Mouse (Mus musculus): ENCODE results near the gene Cacng3. TPM values are rescaled to one million over a fixed set of nuclear protein-coding genes. Genes with fewer than 3 reads are reported as not detected.

Gene Cacng3
- total RNA-seq, 2 experiments from 2014 or later = 0.11 TPM; not detected in 1

DNA sequence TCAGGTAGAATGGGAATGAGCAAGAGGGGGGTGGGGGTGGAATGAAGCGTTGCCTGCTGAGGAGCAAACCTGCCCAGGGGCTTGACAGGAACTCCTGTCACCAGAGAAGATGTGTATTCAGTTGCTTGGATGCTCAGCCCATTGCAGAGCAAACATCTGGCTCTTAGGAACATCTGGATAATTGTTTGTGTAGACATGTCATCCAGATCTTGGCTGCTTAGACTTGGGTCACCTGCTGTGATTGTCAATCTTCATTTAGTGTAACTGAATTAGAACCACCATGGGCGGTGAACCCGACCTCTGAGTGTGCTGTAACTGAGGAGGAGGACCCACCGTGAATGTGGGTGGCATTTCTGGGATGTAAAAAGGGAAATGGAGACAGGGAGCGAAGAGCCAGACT, 36.4 kb downstream of the Cacng3 start:
- DNase-seq = no peak
- intact Hi-C loops (cut with DNase I; ENCODE audit: low total_unique reads) = no loop called here

DNA sequence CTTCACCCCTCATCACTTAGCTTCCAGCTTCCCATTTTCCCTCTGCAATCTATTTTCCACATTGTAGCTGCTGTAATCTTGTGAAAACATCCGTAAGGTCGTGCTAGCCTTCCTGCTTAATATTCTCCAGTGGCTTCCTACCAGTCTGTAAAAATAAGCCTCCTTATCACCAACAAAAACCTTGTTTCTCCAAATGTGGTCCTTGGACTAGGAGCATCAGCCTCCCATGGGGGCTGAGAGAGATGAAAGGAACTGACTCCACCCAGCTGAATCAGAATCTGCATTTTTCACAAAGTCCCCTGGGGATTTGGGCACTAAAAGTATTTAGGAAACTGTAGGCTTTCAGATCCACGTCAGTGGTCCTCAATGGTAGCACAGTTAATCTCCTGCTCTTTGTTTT, 46.0 kb downstream of the Cacng3 start:
- no peak for DNase-seq
- intact Hi-C loops (cut with DNase I; ENCODE audit: low total_unique reads) = no loop called here

DNA sequence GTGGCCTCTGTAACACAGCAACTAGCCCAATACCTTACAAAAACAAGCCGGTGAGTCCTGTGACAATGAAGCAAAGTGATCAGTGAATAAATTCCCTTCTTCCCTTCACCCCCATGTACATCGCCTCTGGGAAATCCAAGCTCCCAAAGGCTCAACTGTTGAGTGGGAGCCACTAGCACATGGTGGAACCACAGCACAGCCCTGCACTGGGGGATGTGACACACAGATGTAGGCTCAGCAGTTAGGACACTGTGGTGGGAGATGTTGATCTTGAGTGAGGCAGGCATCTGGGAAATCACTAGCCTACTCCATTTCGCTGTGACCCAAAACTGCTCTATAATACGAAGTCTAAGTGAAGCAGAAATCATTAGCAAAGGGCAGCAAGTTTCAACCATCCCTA, 48.2 kb downstream of the Cacng3 start:
- intact Hi-C loops (cut with DNase I; ENCODE audit: low total_unique reads) = no loop called here
- no peak for DNase-seq

DNA sequence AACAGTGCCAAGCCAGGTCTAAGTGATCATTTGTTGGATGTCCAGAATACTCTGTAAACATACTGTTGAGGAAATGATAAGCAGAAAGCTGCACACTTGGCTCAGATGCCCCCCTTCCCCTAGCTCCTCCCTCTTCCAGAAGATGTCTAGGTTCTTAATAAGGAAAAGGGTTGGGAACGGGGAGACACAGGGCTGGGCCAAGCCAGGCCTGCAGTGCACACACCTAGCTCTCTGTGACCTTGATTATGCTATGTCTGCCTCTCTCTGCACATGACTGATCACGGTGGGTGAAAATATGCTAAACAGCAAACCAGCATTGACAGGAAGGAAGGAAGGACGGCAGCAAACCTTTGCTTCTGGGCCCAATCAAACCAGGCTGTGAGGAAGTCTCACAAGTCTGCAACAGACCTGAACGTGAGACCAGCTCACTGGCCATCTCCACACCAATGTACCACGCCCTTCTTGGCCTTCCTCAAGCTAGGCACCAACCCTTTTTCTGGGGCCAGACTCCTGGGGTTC, 53.1 kb downstream of the Cacng3 start:
- intact Hi-C loops (cut with DNase I; ENCODE audit: low total_unique reads) = no loop called here

DNA sequence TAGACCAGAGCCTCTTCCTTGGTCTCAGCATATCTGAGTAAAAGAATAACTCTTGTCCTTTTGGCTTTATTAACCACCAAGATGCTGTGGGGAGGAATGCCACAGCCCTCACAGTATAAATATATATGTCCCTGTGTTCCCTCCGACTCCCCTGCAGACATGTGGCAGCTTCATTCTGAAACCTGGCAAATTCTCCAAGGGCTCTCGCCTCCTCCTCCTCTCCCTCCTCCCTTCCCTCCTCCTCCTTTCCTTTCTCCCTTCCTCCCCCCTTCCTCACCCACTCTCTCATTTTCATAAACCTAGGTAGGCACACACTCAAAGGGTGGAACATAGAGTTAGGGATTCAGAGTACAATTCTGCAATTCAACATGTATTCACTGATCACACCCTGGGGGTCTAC, 56.1 kb downstream of the Cacng3 start:
- DNase-seq = no peak
- intact Hi-C loops (cut with DNase I; ENCODE audit: low total_unique reads) = no loop called here

More for the DNA sequence above, 53.1 kb downstream of the Cacng3 start:
- no peak for DNase-seq

DNA sequence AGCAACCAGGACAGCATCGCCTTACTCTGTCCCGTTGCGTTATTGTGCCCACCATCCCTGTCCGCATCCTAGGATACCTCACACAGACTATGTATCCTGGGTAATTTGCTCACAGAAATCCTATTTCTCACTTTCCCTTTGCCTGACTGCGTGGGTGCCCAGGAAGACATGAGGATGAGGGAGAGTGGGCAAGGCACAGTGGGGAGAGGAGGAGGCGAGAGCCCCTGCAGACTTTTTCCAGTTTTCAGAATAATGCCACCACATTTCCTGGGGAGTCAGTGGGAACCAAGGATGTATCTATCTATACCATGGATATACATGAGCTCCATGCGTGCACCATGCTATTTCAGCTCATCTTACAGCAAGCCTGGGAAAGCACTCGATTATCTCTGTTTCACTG, 57.9 kb downstream of the Cacng3 start:
- DNase-seq = no peak
- intact Hi-C loops (cut with DNase I; ENCODE audit: low total_unique reads) = no loop called here

DNA sequence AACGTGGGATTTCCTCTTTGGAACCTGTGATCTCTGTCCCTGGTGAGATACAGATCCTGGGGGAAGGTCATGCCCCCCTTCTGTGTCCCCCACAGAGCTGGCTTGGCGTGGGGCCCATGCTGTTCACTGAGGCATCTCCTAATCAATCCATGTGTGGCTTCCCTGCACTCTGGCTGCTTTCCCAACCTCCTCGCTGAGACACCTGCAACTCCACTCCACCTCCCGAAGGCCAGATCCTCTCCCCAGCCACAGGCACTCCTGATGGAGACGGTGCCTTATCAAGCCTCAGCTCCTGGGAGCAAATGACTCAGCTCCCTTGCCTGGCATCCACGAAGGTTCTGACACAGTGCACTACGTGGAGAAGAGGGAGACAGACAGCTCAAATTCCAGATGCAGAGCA, 58.6 kb downstream of the Cacng3 start:
- intact Hi-C loops (cut with DNase I; ENCODE audit: low total_unique reads) = no loop called here

DNA sequence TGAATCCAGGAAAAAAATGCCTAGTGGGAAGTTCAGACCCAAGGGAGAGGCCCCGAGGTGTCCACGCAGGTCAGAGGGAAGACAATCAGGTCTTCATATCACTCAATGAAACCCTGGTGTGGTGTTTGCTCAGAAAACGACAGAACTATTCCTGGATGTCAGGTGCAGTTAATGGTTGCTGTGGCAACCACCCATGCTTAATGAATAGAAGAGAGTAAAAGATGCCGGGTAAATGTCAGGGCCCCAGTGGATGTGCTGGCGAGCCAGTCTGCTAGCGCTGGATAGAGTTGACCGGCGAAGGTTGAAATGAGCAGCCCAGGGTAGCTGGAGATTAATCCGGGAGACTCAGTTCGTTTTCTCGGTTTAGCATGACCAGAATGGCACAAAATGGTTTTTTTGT, 65.0 kb downstream of the Cacng3 start:
- intact Hi-C loops (cut with DNase I; ENCODE audit: low total_unique reads) = no loop called here
- DNase-seq = no peak

More for the DNA sequence above, 58.6 kb downstream of the Cacng3 start:
- no peak for DNase-seq

DNA sequence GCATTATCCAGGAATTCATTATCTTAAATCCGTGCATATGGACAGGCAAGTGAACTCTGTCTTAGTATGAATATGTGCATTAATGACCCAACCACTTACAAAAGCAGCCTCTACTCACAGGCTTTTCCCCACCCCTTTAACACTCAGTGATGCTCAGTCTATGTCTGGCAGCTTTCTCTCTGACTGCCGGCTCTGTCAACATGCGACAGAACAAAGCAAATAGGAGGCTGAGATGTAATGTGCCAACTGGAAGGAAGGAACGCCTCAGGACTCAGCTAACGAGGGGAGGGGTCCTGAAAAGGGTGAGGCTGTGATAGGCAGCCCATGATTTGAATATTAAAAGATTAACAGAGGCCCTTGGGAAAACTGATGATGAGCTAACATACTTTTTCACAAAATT, 68.2 kb downstream of the Cacng3 start:
- DNase-seq = no peak
- intact Hi-C loops (cut with DNase I; ENCODE audit: low total_unique reads) = no loop called here

DNA sequence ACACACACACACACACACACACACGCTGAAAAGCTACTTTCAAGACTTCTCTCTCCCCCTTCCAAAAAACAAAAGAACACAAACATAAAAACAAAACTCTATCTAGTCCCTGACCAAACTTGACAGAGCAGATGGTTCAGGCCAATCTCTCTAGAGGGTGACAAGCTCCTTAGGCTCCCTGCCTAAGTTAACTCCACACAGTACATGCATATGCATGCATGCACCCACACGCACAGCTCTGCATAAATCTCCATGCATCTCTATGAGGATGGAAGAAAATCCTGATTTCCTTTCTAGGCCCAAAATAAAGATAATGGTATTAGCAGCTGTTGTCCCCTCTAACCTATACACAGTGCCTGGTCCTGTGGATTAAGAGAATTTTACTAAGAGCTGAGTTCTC, 70.4 kb downstream of the Cacng3 start:
- no peak for DNase-seq
- intact Hi-C loops (cut with DNase I; ENCODE audit: low total_unique reads) = no loop called here

DNA sequence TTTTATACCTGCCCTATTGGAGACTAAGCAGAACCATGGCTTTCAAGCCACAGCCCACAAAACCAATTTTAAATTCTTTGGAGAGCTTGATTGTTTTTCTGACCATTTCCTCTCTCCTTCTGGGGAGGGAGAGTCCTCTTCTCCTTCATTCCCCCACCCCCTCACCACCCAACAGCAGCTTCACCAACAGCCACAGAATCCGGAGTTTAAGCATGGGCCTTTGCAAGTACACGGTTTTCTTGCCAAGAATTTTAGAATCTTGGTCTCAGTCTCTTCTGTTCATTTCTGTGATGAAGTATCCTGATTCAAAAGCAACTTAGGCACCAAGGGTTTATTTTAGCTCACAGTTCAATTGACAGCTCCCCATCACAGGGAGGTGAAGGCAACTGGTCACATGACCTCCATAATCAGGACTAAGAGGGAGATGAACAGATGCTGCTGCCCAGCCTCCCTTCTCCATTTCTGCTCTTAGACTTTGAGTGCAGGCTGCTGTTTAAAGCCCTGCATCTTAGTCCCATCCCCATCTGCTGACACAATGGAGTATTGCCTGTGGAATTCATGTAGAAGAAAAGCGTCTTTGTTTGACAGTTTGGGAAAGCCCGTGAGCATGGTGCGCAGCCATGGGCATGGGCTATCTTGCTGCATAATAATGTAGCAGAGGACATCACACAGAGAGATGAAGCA, 85.8 kb downstream of the Cacng3 start:
- intact Hi-C loops (cut with DNase I; ENCODE audit: low total_unique reads) = no loop called here
- no peak for DNase-seq

DNA sequence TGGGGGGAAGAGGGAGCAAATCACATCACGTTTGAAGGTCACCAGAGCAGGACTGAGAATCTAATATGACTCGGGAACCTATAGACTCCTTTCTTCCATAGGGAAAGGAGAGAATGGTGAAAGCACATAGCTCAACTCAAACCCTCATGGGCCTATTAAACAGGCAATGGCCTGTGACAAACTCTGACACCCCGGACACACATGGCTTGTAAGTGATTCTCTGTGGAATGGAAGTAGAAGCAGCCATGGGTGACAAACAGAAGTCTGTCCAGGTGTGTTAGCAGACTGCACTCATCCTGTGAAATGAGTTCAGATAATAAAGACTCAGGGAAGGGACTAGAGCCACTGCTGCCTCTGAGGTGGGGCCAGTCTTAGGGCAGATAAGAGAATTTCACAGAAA, 88.4 kb downstream of the Cacng3 start:
- no peak for DNase-seq
- intact Hi-C loops (cut with DNase I; ENCODE audit: low total_unique reads) = no loop called here

DNA sequence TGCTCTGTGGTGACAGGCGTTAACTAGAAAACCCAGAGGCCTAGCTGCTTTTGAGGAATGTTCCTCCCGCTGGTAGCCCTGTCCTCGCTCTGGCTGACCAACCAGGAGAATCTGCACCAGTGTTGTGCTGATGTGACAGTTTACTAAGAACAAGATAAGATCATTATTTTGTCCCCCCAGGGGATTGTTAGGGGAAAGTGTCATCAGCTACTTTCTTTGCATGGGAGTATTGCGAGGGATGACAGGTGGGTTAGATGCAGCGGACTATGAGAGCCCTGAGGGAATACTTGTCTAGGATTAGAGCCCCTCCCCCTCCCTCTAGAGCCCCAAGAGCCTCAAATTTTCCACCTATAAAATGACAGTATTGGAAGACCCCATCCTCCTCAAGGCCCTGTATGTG, 94.2 kb downstream of the Cacng3 start:
- intact Hi-C loops (cut with DNase I; ENCODE audit: low total_unique reads) = no loop called here
- DNase-seq = no peak

DNA sequence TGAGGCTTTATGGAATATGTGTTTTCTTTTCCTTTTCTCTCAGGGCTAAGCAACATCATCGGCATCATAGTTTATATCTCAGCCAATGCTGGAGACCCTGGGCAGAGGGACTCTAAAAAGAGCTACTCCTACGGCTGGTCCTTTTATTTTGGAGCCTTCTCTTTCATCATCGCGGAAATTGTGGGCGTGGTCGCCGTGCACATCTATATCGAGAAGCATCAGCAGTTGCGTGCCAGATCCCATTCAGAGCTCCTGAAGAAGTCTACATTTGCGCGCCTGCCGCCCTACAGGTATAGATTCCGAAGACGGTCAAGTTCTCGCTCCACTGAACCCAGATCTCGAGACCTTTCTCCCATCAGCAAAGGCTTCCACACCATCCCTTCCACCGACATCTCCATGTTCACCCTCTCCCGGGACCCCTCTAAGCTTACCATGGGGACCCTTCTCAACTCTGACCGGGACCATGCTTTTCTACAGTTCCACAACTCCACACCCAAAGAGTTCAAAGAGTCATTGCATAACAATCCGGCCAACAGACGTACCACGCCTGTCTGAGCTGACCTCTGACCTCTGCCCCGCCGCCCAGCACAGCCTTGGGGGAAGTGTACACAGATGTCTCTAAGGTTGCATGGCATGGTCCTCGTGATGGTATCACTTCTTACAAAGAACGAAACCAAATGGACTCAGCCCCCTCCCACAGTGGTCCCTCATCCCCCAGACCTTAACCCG, 98.2 kb downstream of the Cacng3 start:
- DNase-seq = no peak
- intact Hi-C loops (cut with DNase I; ENCODE audit: low total_unique reads) = no loop called here

DNA sequence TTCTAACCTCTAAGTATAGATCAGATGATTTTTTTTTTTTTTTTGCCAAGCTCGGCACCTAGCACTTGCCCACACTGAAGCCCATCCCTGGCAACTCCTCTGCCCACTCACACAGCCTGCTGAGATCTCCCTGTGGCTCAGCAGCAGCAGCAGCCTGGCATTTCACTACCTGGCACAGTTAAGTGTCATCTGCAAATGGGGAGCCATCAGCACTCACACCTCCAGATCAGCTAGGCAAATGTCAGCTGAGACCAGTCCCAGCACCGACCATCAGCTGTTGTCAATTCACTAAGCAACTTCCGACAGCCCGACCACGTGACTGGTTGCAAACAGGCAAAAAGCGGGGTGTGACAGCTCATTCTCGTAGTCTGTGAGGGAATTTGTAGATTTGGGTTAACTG, 109.3 kb downstream of the Cacng3 start:
- intact Hi-C loops (cut with DNase I; ENCODE audit: low total_unique reads) = no loop called here
- DNase-seq = no peak

DNA sequence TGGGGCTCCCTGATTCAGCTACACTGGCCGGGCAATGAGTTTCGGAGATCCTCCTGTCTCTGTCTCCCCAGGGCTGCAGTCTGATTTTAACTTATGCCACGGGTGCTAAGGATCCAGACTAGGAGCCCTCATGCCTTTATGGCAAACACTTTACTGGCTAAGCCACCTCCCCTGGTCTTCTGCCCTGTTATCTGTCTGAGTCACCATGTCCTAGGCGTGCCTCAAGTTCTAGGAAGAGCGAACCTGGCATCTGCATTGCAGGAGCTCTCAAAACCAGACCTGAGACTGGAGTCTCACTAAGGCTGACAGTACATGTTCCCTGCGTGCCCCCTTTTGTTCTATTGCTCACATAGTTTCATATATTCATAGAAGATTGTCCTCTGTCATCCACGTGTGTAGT, 119.6 kb downstream of the Cacng3 start:
- intact Hi-C loops (cut with DNase I; ENCODE audit: low total_unique reads) = no loop called here
- DNase-seq = no peak

DNA sequence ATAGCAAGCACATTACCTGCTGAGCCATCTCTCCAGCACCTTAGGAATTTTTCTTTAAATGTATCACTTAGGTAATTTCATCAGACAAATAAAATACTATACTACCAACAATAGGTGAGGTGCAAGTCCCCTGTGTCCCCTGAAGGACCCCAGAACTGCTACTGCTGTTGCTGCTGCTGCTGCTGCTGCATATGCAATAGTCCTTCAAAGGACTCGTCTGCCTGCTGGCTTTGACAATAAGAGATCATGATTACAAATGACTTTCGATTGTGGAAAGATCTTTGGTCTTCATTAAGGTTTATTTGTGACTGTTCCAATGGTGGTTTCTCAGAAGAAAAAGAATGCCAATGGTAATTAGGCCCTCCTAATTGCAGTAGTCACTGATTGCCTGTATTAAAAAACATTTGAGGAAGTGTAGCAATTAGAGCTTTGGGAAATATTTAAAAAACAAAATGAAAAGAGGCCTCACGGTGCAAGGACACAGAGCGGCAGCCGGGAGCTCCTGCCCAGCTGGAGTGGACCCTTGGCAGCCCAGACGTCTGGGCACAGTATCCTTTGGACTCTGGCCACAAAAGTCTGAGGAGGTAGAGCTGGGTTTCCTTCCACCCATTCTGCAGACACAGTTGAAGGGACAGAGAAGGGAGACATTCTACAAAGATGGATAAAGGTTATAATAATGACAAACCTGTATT, 123.5 kb downstream of the Cacng3 start:
- no peak for DNase-seq
- intact Hi-C loops (cut with DNase I; ENCODE audit: low total_unique reads) = no loop called here

DNA sequence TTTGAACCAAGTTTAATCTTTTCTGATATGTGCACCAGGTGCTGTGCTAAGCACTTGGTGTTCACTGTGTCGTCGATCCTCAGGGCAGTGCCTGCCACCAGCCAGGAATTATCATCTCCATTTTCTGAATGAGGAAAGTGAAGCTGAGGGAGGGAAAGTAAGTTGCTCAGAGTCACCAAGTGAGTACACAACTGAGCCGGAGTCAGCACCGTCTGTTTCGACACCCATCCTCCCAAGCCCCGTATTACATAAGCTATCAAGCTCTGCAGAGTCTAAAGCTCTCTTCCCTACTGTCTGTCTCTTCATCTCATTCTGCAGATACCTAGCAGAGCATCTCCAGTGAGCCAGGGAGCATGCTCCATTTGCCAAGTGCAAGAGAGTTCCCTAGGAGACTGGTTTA, 124.8 kb downstream of the Cacng3 start:
- DNase-seq = no peak
- intact Hi-C loops (cut with DNase I; ENCODE audit: low total_unique reads) = no loop called here

DNA sequence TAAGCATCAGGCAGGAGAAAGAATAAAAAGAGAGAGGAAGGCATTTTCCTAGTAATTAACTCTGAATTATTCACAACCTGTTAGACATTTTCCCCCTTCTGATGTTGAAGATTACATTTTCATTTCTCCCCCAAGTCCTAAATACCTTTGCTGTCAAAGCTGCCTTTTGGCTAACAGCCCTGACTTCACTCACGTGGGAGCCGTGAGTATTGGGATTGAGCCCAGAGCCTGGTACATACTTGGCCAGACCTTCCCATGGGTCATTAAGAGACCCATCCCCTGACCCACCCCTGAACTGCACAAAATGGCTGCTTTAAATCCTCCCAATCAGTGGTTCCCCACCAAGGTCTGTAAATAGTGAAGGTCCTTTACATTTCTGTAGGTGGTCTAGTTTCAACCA, 130.5 kb downstream of the Cacng3 start:
- intact Hi-C loops (cut with DNase I; ENCODE audit: low total_unique reads) = no loop called here
- no peak for DNase-seq

DNA sequence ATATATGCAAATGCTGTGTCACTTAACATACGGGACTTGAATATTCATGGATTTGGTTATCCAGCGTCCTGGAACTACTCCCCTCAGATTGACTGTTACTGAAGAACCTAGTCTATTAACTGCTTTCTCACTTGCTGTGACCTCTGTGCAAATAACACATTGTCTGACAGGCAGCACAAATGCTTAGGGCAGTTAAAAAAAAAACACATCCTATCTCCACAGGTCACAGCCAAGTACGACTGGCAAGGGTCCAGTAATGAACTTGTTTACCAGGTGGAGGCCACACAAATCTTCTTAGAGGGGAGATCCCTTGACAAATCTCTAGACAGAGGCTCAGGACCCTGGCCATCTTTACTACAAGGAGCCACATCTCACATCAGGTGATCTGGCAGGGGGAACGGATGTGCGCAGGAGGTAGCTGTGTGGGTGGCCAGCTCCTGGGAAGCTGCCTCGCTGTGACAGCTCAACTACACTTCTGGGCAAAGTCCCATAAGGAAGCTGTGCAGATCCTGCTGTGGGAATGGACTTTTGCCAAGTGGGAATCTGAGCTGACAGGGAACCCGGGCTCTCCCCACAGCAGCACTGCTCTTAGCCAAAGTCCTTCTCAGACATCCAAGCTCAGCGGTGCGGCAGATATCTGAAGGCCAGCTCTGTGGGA, 133.7 kb downstream of the Cacng3 start:
- peak; percentile 42 for DNase-seq
- intact Hi-C loops (cut with DNase I; ENCODE audit: low total_unique reads) = no loop called here

Data from gastrocnemius, postnatal 14 days (tissue).